Mouse (Mus musculus) heart, adult 18-20 months (tissue): Measurements from ENCODE around the gene Gm10197. TPM values are rescaled to one million over a fixed set of nuclear protein-coding genes. Genes with fewer than 3 reads are reported as not detected.

ENCODE experiments used
- DNase-seq, 2 experiments: peaks; one replicate each; pipeline ENCODE4 v3.0.0; 2021 to 2022; ENCODE audit warnings: mixed read lengths in 1 of 2
- total RNA-seq, 2 experiments: library from RNA; stranded (reverse); gene quantifications; 2 replicates each; pipeline ENCODE4 v1.2.3; 2021

Gm10197 gene
- total RNA-seq, 2 experiments from 2014 or later, result not detected

GRCm38 (mm10) chr19:53393646-53394045, 22.1 kb upstream of the Gm10197 start:
- no peak for DNase-seq

- no peak for DNase-seq
These were observed 21.3 kb upstream of the Gm10197 start for GRCm38 (mm10) chr19:53392781-53393343.

- no peak for DNase-seq
These were observed 20.2 kb upstream of the Gm10197 start for GRCm38 (mm10) chr19:53391787-53392186.

- DNase-seq, result no peak
These were observed 19.8 kb upstream of the Gm10197 start for GRCm38 (mm10) chr19:53391386-53391785.

- peak; percentile 99 to 100 for DNase-seq
These were observed 19.0 kb upstream of the Gm10197 start, which contains the start of gene Smndc1 for GRCm38 (mm10) chr19:53390495-53391007. Smndc1 (minus strand) TSS chr19:53390578.

- DNase-seq, result no peak
These were observed 18.4 kb upstream of the Gm10197 start for GRCm38 (mm10) chr19:53389851-53390431.

GRCm38 (mm10) chr19:53389417-53389816, 17.9 kb upstream of the Gm10197 start:
- no peak for DNase-seq

GRCm38 (mm10) chr19:53383336-53383735, 11.8 kb upstream of the Gm10197 start:
- no peak for DNase-seq

GRCm38 (mm10) chr19:53378421-53378820, 6.9 kb upstream of the Gm10197 start:
- DNase-seq, result no peak

GRCm38 (mm10) chr19:53377652-53378051, 6.1 kb upstream of the Gm10197 start:
- DNase-seq, result no peak

- DNase-seq, result no peak
These were observed 4.2 kb upstream of the Gm10197 start for GRCm38 (mm10) chr19:53375816-53376215.

GRCm38 (mm10) chr19:53375299-53375698, 3.7 kb upstream of the Gm10197 start:
- no peak for DNase-seq

GRCm38 (mm10) chr19:53373570-53373969, 2.0 kb upstream of the Gm10197 start:
- no peak for DNase-seq

- DNase-seq, result no peak
These were observed 1.3 kb downstream of the Gm10197 start for GRCm38 (mm10) chr19:53370233-53370632.

GRCm38 (mm10) chr19:53369469-53370043, 2.0 kb downstream of the Gm10197 start:
- DNase-seq, result peak; percentile 76 to 92

GRCm38 (mm10) chr19:53366881-53367280, 4.7 kb downstream of the Gm10197 start:
- no peak for DNase-seq

GRCm38 (mm10) chr19:53366057-53366775, 5.3 kb downstream of the Gm10197 start:
- DNase-seq, result no peak

- peak; percentile 87 to 89 for DNase-seq
These were observed 6.6 kb downstream of the Gm10197 start for GRCm38 (mm10) chr19:53364963-53365362.

- no peak for DNase-seq
These were observed 7.0 kb downstream of the Gm10197 start for GRCm38 (mm10) chr19:53364551-53364950.

GRCm38 (mm10) chr19:53362967-53363366, 8.6 kb downstream of the Gm10197 start:
- DNase-seq, result no peak

- peak; percentile 30 to 62 for DNase-seq
These were observed 11.2 kb downstream of the Gm10197 start for GRCm38 (mm10) chr19:53360265-53360958.
